Mouse (Mus musculus): ENCODE results near the gene Farp2.
"Not testable (repeated sequence)": the region's sequence is repeated elsewhere in the genome, so short reads cannot be mapped to it uniquely, and the experiment has no call there.

The Farp2 gene

DNA sequence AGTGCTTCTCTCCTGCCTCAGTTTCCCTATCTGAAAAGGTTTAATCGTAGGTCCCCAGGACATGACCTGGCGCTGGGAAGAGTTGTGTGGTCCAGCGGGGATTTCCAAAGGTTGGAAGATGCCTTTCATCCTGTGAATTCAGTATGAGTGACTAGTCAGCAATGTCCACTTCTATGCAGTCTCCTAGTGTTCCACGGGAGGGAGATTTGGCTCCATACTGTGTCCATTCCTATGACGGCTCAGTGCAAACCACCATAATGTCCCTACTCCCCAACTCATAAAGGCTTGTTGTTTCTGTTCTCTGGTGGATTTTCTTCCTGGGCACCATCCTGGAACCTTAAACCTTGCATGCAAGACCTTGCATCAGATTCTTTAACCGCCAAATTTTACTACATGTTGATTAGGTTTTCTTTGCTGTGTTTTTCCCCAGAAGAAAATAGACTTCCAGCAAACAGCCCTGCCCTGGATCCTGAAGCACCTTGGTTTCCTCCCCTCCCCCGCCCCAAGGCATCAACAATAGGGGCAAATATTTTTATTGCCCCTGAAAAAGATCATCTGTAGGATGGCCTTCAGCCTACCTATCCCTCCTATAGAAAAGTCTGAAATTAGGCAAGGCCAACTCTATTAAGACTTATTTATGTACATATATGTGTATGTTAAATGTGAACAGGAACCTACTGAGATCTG lies 124.5 kb downstream of the Farp2 start:
- no peak for DNase-seq

DNA sequence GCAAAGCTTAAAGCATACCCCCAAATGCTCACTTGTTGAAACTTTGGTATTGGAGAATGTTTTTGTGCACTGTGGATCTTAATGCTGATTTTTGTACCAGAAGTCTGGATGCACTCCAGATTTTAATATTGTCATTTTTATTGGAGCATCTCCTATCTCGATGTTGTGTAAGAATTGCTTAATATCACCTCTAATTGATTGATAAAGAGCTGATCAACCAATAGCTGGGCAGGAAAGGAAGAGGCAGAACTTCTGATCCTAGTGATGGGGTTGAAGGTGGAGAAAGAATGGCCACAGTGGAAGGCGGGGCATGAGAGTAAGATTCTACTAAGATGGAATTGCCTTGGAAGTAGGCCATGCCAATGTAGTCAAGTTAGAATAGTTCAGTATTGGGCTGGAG lies 130.1 kb downstream of the Farp2 start:
- no peak for DNase-seq

DNA sequence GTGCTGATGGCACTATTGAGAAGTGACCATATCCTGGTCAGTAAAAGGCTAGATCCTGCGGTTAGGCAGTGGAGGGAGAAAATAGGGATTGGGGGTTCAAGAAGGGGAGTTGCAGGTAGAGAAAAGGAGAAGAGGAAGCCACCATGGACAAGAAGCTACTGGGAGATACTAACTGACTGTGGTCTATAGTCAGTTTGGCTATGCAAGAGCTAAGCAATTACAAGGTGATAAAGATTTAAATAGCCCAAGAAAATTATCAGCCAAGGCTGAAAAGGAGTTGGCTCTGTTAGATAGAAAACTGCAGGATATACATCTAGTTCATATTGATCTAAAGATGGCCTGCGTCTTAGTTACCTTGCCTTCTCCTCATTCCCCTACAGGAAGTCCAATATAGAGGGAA lies 130.8 kb downstream of the Farp2 start:
- no peak for DNase-seq

DNA sequence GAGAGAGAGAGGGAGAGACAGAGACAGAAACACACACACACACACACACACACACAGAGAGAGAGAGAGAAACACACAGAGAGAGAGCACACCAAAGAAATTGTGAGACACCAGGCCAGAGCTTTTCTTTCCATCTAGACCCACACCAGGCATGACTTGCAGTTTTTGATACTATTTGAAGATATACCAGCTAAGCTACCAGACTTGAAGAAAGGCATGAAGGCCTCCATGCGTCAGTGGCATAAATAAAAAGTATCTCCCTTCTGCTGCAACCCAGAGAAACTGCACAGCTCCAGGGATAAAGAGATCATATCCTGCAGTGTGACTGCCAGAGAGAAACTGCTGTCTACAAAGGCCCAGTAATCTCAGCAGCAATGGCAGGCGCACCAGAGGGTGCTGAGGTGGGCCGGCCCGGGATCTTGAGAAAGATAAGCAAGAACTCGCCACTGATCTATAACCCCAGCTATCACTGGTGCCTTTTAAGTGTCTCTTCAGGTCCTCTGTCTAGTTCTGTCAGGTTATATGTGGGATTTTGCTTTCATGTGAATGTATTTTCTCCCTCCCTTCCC lies 137.8 kb downstream of the Farp2 start:
- no peak for DNase-seq

DNA sequence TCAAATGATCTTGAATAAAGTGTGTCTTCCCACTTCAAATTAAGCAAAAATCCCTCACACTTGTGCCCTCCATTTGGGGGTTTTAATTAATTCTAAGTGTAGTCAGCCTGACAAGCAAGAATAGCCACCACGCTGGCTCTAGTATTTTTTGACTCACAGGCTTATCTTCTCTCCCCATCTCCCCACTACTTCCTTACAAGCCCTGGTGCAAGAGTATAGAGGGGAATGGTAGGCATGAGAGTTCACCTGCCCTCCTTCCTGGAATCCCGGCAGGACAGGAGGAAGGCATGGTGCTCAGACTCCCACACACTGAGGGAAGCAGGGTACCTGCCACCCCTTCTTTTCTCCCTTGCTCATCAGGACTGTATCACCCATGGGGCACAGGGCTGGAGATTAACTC lies 142.4 kb downstream of the Farp2 start:
- no peak for DNase-seq

DNA sequence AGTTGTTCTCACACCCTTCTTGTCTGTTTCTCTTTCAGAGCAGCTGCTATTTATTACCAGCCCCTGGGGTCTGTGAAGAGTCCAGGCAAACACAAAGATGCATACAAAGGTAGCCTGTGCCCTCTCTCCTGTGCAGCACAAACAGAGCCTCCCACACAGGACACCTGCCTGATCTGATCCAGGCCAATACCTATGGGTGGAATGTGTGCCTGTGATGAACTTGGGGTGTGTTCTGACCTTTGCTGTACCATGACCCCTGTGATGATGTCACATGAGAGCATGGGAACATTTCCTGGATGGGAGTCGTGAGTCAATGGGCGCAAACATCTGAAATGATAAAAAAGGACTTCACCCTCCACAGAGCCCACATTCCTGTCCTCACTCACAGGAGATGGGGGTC lies 142.9 kb downstream of the Farp2 start:
- DNase-seq, result no peak

DNA sequence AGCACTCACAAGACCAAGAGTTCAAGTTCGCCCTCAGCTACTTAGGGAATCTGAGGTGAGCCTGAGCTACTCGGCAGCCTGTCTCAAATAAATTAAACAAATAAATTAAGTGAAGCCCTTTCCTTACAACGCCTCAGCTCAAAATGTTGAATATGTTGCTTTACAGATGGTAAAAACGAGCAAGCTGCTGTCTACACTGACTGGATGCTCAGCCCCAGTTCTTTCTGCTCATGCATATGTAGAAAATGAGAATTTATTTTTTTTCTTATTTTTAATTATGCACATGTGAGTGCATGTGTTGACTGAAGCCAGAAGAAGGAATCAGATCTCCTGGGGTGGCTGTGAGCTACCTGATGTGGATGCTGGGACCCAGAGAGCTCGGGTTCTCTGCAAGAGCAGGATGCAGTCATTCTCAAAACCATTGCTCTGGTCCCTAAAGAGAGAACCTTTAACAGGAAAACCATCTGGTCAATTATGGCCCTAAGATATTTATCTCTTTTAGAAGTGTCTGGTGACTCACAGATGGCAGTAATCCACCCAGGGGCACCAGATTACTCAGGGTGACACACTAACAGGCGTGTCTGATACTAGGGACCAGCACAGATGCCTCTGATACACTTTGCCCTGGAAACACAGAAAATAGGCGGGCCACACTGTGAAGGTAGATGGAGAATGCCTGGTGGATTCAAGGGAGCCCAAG lies 144.6 kb downstream of the Farp2 start:
- DNase-seq, result no peak

DNA sequence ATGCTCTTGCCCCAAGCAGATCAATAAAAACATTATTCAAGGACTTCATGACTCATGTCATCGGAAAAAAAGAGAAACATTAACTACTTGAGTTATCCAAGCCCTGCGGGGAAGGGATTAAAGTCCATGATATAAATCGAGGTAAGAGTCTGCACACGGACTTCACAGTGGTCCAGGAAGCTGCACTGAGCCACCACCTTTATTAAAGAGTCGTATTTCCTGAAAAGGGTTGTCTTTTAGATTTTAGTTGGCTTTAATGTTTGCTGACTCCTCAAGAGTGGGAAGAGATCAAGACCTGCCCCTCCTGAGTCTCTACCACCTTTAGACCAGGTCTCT lies 145.1 kb downstream of the Farp2 start:
- DNase-seq, result no peak

DNA sequence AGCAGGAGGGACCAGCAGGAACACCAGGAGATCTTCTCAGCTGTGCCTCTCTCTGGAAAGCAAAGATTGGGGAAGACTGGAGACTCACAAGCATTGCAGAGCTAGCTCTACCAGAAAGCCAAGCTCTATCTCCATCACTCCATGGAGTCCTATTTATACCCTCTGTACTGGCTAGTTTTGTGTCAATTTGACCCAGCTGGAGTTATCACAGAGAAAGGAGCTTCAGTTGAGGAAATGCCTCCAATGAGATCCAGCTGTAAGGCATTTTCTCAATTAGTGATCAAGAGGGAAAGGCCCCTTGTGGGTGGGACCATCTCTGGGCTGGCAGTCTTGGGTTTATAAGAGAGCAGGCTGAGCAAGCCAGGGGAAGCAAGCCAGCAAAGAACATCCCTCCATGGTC lies 146.7 kb downstream of the Farp2 start, which contains the start of gene Stk25:
TSS of gene Stk25 (minus strand) at position 101 of the 400 bp plus-strand sequence.
- not testable (repeated sequence) for DNase-seq

DNA sequence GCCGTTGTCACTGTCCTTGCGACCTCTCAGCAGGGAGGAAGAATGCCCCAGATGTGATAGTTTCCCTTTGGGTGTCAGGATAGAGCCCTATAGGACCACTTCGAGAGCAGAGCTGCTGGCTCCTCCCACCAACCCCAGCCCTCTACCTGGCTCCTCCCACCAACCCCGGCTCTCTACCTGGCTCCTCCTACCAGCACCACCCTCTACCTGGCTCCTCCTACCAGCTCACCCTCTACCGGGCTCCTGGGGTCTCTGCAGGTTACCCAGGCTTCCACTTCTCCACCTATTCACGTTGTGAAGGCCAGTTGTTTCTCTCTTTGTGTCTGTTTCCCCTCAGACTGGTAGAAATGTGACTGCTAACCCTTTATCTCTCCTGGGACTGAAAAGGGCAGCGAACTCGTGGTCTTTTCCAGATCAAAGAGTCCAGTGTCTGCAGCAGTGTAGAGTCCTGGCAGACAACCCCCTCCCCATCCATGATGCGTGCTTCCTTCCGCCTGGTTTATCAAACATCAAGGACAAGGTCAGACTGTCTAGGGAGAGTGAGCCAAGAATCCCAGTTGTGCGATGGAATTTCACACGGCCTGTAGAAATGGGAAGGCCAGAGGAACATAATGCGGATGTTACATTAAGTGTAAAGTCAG lies 156.0 kb downstream of the Farp2 start:
- DNase-seq, result no peak

DNA sequence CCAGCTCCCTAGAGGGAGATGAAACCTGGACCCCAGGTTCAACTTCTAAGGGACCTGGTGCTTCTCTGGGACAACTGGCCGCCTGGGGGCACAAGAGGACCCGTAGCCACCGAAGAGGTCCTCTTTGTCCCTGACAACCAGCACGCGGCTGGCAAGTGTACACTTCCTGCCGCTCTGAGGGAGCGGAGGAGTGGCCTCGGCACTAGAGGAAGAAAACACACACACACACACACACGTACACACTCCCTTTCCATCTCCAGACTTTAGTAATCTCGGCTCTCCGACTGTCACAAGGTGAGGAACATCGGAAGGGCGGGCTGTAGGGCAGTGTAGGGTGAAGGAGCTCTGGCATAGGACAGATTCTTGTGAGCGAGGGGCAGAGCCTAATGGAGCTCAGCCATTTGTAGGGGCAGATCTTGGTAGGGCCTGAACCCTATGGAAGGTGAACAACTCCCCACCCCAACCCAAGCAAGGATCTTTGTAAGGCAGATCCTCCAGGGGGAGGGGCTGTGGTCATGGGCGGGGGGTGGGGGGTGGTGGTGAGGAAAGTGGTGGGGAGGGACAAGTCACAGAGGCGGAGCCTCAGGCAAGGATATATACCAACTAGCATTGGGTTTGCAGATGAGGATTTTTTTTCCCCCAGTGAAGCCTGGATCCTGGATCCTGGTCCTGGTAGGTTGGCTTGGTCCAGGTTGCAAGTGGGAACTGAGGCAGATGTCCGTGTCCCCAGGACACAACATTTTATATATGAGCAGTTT lies 157.1 kb downstream of the Farp2 start:
- peak; percentile 49 for DNase-seq

DNA sequence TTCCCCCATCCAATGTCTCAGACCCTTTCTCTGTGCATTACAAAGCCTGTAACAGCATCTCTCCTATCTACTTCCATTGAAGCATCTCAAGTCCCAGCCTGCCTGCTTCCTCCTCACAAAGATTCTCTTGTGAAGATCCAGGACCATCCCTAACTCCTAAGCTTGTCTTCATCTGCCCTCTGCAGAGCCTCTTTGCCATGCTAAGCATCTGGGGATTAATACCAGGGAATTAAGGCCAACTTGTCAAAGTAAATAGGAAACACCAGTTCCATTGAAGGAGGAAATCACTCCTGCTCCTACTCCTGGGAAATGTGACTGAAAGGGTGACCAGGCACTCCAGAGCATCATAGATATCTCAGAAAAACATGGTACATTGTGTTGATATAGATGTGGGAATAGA lies 158.1 kb downstream of the Farp2 start:
- DNase-seq, result no peak

Measured in right cerebral cortex, adult 18-20 months (tissue).